Mouse (Mus musculus) liver, postnatal 0 days (tissue): ENCODE data around the gene Zfp711. TPM values are rescaled to one million over a fixed set of nuclear protein-coding genes. Genes with fewer than 3 reads are reported as not detected.

ENCODE experiments used
- ATAC-seq: fragments of 200-750 bp; cut with Nextera tagmentation; 2 replicates; pipeline ENCODE4 v1.8.0; 2017; ENCODE audit warnings: mild to moderate bottlenecking, moderate library complexity
- DNase-seq: peaks from one replicate; pipeline ENCODE4 v3.0.0-alpha.2; 2016
- H3K27ac ChIP-seq: fragments of 300-500 bp; sonication (generic); 2 replicates; pipeline ENCODE4 v1.5.1; 2014; ENCODE audit warnings: antibody characterized with exemption, moderate library complexity, mild to moderate bottlenecking, low read depth
- H3K27me3 ChIP-seq: fragments of 300-500 bp; sonication (generic); 2 replicates; pipeline ENCODE4 v1.6.1; 2014; ENCODE audit warnings: low read length, control low read depth, mixed read lengths; ENCODE audit not compliant: insufficient read depth
- H3K36me3 ChIP-seq: fragments of 300-500 bp; sonication (generic); replicated peaks from 2 replicates; pipeline ENCODE4 v1.6.1; 2014; ENCODE audit warnings: mild to moderate bottlenecking, control low read depth, low read length, moderate library complexity, mixed read lengths; ENCODE audit not compliant: insufficient read depth
- H3K4me1 ChIP-seq: fragments of 300-500 bp; sonication (generic); 2 replicates; pipeline ENCODE4 v1.6.1; 2014; ENCODE audit warnings: antibody characterized with exemption, mild to moderate bottlenecking, control low read depth; ENCODE audit not compliant: insufficient read depth
- H3K4me2 ChIP-seq: fragments of 300-500 bp; sonication (generic); 2 replicates; pipeline ENCODE4 v1.6.1; 2014; ENCODE audit warnings: low read depth, mild to moderate bottlenecking, low read length, moderate library complexity, mixed read lengths
- H3K4me3 ChIP-seq: fragments of 300-500 bp; sonication (generic); 2 replicates; pipeline ENCODE4 v1.5.1; 2014; ENCODE audit warnings: low read depth, low read length
- H3K9ac ChIP-seq: fragments of 300-500 bp; sonication (generic); replicated peaks from 2 replicates; pipeline ENCODE4 v1.6.1; 2014; ENCODE audit warnings: mild to moderate bottlenecking, moderate library complexity
- H3K9me3 ChIP-seq: fragments of 300-500 bp; sonication (generic); 2 replicates; pipeline ENCODE4 v1.6.1; 2016; ENCODE audit warnings: mild to moderate bottlenecking, control low read depth, low read length, mixed read lengths
- CTCF ChIP-seq: sonication (generic); IDR thresholded peaks from 2 replicates; pipeline ENCODE4 v1.5.1; 2016; ENCODE audit warnings: antibody characterized with exemption, low read depth
- EP300 ChIP-seq: IDR thresholded peaks from 2 replicates; pipeline ENCODE4 v1.6.1; 2016; ENCODE audit warnings: antibody characterized with exemption, low read depth, mild to moderate bottlenecking
- WGBS: fragments of 180-500 bp; shearing (Covaris S2); extraction: QIAGEN DNeasy Blood & Tissue Kit; methylation state at CpG from one replicate; pipeline ENCODE4 v1.1.7; 2014; ENCODE audit not compliant: insufficient replicate concordance; 5-methylcytosine and 5-hydroxymethylcytosine counted together
- polyA plus RNA-seq: library from polyadenylated mRNA; unstranded; fragments of >200 nt; fragmentation: Nextera tagmentation; extraction: Ambion mirVana; gene quantifications from 2 replicates; pipeline ENCODE4 v1.2.1, GENCODE M21; 2015

Gene Zfp711
- 0.27 and 0.51 TPM in 2 replicates for polyA plus RNA-seq

DNA sequence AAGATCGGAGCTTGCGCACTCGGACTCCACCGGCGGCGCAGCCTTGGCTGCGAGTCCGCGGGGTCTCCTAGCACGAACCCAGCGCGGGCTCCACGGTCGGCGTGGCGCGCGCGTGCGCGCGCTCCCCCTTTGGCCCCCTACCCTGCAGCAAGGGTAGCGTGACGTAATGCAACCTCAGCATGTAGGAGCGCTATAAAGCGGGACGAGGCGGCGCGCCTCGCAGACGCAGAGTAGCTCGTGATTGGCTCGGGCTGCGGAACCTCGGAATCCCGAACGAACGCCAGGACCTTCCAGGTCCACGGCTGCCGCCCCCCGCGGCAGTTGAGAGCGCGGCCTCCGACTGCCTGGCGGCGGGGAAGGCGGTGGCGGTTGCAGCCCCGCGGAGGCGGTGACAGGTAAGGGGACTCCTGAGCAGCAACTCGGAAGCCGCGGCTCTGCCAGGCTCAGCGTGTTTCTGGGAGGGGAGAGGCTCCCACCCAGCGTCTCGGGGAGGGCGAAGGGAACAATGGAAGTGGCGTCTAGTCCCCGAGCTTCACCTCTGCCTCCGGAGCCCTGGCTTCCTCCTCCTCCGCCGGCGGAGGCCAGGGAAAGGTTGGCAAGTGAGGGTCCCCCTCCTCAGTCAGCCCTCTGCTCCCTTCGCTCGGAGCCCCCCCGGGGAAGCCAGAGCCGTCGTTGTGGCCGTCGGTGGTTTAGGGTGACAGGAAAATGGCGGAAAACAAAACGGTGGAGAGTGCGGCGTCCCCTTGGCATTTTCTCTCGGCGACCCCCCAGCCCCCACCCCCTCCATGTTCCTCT is at the start of gene Zfp711:
TSS of gene Zfp711 (plus strand) at position 16 of the 795 bp plus-strand sequence.
- Histone ChIP-seq H3K27me3 (peaks cover 7% of the 10 kb centered on the region; the same call in 1 of the 2 replicates), H3K4me1 (no peaks in the 10 kb centered on the region; the same call in 1 of the 2 replicates), H3K4me2 (peak within 1 kb of the TSS; percentile 75), H3K9ac (no peak within 1 kb of the TSS), H3K9me3 (no peaks in the 10 kb centered on the region), H3K36me3 (no peaks in the 10 kb centered on the region), H3K4me3 (peak within 1 kb of the TSS; percentile 47), H3K27ac (no peak within 1 kb of the TSS)
- peak; percentile 31 for DNase-seq
- ATAC-seq, result peak; percentile 68
- WGBS, result 12% methylated on average over 40 of the region's 79 CpGs
- TF ChIP-seq CTCF (no peak), EP300 (no peak)

DNA sequence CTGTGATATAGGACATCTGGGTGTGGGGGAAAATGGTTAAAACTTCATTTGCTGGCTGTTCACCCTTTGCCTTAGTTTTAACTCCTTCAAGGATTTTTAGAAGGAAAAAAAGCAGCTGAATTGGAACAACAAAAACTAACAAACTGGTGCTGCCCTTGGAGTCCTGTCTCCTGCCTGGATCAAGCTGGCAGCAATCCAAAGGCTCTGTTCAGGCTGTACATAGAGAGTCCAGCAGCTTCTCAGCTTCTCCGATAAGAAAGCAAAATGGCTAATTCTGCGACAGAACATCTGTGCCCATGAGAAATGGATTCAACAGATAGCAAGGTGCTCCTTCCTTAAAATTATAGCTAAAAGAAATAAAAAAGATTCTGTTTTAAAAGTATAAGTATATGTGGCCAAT is 32.6 kb upstream of the Zfp711 start:
- no peak for DNase-seq

DNA sequence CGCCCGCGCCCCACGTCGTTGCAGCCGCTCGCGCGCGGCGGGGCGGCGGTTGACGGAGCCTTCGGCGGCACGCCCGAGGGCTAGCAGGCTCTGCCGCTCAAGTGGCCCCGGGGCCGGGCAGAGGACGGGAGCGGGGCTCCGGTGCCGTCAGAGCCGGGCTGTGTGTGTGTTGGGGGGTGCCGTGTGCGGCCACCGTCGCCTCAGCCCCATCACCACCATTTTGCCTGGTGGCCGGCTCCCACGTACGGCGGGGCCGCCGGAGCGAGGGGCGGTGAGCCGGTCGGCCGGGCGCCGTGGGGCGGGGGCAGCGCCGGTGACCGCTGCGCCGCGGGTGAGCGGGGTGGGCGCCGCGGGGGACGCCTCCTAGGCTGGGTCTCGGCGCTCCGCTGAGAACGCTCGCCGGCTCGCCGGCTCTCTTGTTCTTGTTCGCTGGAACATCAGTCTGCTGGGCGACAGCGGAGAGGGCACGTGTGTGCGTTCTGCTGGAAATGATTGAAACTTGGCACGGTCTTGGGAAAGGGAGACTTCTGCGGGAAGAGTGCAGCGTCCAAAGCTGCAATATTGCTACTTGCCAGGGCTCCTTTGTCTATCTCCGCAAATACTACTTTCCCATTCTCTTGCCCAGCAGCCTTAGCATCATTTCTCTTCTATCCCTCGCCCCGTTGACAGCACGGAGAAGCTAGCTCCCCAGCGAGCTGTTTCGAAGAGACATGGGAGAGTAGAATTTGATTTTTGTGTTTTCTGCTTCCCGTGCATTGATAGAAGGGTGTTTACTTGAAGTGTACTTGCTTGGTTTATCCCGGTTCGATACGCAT is 1.2 kb downstream of the Zfp711 start:
- Histone ChIP-seq H3K9ac (no peak overlapping the region), H3K4me3 (peak overlapping the region; percentile 47), H3K4me1 (no peaks in the 10 kb centered on the region; the same call in 1 of the 2 replicates), H3K4me2 (peak overlapping the region; percentile 75), H3K36me3 (no peaks in the 10 kb centered on the region), H3K27me3 (peaks cover 7% of the 10 kb centered on the region; the same call in 1 of the 2 replicates), H3K27ac (no peak overlapping the region), H3K9me3 (no peaks in the 10 kb centered on the region)
- 0 out of 2 replicates have a peak, but pooled peaks have one; percentile 10 for ATAC-seq
- 22% methylated on average over 57 of the region's 81 CpGs for WGBS
- DNase-seq, result peak; percentile 14
- TF ChIP-seq EP300 (no peak), CTCF (no peak)

More for the DNA sequence above, 32.6 kb upstream of the Zfp711 start:
- no peaks in the 10 kb centered on the region for H3K4me1 ChIP-seq
- no peak overlapping the region for H3K9ac ChIP-seq
- no peak for TF ChIP-seq CTCF
- no peak for TF ChIP-seq EP300
- H3K27ac ChIP-seq, result no peak overlapping the region
- no peak overlapping the region for H3K4me2 ChIP-seq
- ATAC-seq, result no peak
- 68% methylated on average over 2 of the region's 2 CpGs for WGBS
- H3K27me3 ChIP-seq, result no peaks in the 10 kb centered on the region
- H3K4me3 ChIP-seq, result no peak overlapping the region
- no peaks in the 10 kb centered on the region for H3K9me3 ChIP-seq
- no peaks in the 10 kb centered on the region for H3K36me3 ChIP-seq

DNA sequence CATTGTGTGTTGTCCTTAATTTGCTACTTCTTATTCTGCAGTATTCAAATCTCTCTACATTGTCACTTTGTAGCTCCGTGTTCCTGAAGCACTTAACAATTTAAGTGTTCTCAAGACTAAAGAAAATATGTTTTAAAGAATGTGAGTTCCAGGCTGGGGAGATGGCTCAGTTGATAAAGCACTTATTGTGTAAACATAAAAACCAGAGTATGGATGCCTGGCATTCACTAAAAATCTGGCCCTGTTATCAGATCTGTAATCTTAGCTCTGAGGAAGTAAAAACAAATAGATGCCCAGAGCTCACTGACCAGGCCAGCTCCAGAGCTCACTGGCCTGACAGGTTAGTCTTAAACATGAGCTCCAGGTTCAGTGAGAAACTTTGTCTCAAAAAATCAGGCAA is 75.2 kb downstream of the Zfp711 start:
- H3K4me1 ChIP-seq, result no peaks in the 10 kb centered on the region
- no peak overlapping the region for H3K4me2 ChIP-seq
- H3K9me3 ChIP-seq, result no peaks in the 10 kb centered on the region
- H3K9ac ChIP-seq, result no peak overlapping the region
- 41% methylated on average over 1 of the region's 1 CpGs for WGBS
- no peak overlapping the region for H3K4me3 ChIP-seq
- H3K27me3 ChIP-seq, result no peaks in the 10 kb centered on the region
- H3K27ac ChIP-seq, result no peak overlapping the region
- H3K36me3 ChIP-seq, result no peaks in the 10 kb centered on the region
- TF ChIP-seq EP300 (no peak), CTCF (no peak)
- ATAC-seq, result no peak
- DNase-seq, result no peak

DNA sequence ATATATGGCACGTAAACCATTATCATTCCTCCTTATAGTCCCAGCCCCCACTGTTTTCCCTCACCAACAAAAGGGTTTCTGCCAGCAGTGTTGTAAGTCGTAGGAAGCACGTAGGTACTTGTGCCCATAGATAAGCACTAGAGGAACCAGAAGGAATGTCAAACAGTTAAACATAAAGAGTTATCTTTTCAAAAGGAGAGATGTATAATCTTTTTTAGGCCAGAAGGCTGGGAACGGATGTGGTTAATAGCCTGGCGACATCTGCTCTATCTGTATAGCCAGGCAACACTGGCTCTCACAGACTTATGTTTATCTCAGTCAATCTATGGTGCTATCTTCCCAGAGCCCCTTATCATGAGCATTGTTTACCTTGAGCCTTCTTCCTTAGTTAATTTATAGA is 80.3 kb downstream of the Zfp711 start:
- WGBS, result 32% methylated on average over 5 of the region's 5 CpGs
- no peaks in the 10 kb centered on the region for H3K36me3 ChIP-seq
- H3K4me2 ChIP-seq, result no peak overlapping the region
- H3K4me3 ChIP-seq, result no peak overlapping the region
- no peak for TF ChIP-seq CTCF
- no peak for TF ChIP-seq EP300
- H3K9ac ChIP-seq, result no peak overlapping the region
- no peak overlapping the region for H3K27ac ChIP-seq
- no peaks in the 10 kb centered on the region for H3K27me3 ChIP-seq
- DNase-seq, result no peak
- no peaks in the 10 kb centered on the region for H3K4me1 ChIP-seq
- ATAC-seq, result no peak
- H3K9me3 ChIP-seq, result no peaks in the 10 kb centered on the region

Other genes starting within 250 kb of the Zfp711 start
- not detected in 2 replicates for gene Satl1, start 193.7 kb upstream of the Zfp711 start, polyA plus RNA-seq
- gene 2010106E10Rik, start 105.3 kb upstream of the Zfp711 start, polyA plus RNA-seq, result not detected in 2 replicates
- not detected in 2 replicates for gene Pof1b, start 98.1 kb downstream of the Zfp711 start, polyA plus RNA-seq